Mouse (Mus musculus): ENCODE measurements around the gene Vipas39.
A peak's percentile ranks its signal among the peaks of the same experiment; 100 is the strongest.
"Not testable (repeated sequence)": the region's sequence is repeated elsewhere in the genome, so short reads cannot be mapped to it uniquely, and the experiment has no call there.

Gene Vipas39

DNA sequence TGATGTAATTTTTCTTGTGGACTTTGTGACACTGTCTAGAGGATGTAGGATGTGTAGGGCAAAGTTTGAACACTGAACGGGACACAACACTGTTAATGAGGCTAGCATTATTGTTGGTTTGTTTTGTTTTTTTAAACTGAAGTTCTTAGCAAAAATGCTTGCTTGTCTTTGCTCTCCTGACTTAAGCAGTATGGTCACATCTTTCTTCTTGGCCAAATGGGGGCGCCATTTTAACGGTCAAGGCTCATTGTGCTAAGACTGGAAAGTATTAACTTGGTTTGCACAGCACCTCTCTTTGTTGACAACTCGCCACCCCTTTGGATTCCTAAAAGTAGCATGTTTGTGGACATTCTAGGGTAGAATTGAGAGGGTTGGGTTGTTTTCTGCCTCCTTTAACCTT, 1.6 kb upstream of the Vipas39 start:
- DNase-seq (ENCODE audit: low spot score in 2 of 2) = no peak

GRCm38 (mm10) chr12:87266827-87267603, 959 bp upstream of the Vipas39 start:
- no peak for DNase-seq (ENCODE audit: low spot score in 2 of 2)

DNA sequence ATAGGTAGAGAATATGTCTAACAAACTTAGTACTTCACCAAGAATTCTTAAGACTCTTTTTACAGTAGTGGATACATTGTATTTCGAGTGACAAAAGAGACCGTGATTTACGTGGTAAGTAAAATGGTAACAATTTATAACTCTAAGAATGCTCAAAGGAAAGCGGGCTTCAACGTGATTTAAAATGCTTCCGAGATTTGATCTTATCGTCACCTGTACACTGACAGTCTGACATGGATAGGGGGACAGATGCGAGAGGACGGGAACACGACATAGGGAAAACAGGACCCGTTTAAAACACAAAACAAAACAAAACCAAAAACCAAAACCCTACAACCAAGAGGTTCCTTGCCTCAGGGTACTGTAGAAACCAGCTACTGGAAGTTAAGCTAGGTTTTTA, 612 bp downstream of the Vipas39 start:
- no peak for DNase-seq (ENCODE audit: low spot score in 2 of 2)

DNA sequence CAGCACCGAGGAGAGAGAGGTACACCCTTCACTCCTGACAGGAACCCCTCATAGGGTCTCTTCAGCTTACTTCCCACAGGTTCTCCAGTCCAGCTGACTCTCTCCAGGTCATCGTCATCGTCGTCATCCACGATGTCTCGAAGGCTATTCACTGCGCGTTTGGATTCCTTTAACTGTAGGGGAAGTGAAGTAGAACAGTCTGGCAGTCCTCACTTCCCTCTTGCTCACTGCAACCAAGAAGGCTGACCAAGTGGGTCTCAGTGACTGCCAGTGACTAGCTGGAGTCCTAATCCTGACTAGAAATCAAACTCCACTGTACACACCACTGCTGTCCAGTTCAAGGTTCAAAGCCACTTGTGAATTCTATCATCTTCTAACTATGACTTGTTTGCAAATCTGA, 5.5 kb downstream of the Vipas39 start:
- no peak for DNase-seq (ENCODE audit: low spot score in 2 of 2)

DNA sequence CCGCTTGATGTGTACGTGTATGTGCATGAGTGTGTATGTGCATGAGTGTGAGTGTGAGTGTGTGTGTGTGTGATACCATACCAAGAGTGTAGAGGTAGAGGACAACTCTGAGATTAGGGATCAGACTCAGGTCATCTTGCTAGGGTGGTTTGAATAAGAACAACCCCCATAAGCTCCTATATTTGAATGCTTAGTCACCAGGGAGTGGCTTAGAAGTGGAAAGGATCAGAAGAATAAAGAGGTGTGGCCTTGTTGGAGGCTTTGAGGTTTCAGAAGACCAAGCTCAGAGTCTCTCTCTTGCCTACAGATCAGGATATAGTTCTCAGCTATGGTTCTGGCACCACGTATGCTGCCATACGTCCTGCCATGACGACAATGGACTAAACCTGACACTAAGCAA, 9.4 kb downstream of the Vipas39 start:
- DNase-seq (ENCODE audit: low spot score in 2 of 2) = no peak

- no peak for DNase-seq (ENCODE audit: low spot score in 2 of 2)
These were observed 12.2 kb downstream of the Vipas39 start for GRCm38 (mm10) chr12:87253878-87254277.

DNA sequence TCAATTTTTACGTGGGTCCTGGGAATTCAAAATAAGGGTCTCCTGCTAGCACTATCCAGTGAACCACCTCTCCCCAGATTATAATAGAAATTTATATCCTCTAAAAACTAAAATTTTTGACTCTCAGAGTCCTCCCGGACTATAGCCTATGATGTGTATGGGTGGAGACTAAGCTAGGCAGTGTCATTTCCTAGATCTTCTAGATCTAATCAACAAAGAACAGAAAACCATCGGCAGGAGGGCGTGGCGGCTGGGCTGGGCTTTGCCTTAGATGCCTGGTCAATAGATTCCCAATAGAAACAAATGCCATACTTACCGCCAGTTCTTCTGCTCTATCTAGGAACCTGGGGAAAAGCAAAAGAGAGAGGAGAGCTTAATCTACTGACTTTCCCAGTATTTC, 15.9 kb downstream of the Vipas39 start:
- DNase-seq (ENCODE audit: low spot score in 2 of 2) = no peak

- DNase-seq (ENCODE audit: low spot score in 2 of 2) = no peak
These were observed 27.4 kb downstream of the Vipas39 start, which contains the start of gene Noxred1 for GRCm38 (mm10) chr12:87238632-87239031. Gene Noxred1, minus strand, starts transcription at chr12:87238732.

- DNase-seq (ENCODE audit: low spot score in 2 of 2) = no peak
These were observed 29.1 kb downstream of the Vipas39 start for GRCm38 (mm10) chr12:87236882-87237483.

DNA sequence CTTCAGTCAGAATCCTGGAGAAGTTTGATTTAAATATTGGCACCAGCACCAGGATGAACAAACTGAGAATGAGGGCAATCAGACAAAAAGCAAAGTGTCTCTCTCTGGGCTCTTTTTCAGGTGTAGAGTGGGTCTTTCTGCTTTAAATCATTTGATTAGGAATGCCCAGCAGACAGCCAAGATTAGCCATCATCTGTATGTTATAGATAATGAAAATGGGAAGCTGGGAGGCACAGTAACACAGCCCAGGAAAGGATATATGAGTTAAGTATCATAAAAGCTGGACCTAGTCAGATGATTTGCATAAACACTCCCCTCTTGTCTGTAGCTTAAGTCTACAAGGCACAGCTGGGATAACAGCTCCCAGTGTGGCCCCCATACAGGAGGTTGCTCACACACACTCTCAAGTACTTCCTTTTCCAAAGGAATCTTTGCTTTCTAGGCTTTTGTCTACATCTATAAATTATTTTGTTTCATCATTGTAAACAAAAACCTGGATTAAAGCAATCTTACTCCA, 35.6 kb downstream of the Vipas39 start:
- no peak for DNase-seq (ENCODE audit: low spot score in 2 of 2)

- DNase-seq (ENCODE audit: low spot score in 2 of 2) = no peak
These were observed 36.4 kb downstream of the Vipas39 start for GRCm38 (mm10) chr12:87229633-87230032.

DNA sequence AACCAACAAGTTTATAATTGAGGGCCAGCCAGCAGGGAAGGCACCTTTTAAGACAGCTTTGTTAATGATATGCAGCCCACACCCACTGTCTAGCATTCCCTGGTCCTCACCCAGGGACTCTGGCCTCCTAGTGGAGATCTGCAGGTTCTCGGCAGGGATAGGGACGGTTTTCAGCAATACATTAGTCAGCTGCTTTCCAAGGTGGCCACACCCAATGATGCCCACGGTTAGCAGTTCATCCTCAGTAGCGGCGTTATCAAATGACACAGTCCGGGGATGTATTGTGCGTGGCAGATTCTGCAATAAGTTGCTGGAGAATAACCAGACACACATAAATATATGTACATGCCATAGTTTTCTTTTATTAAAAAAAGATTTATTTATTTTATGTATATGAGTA, 39.3 kb downstream of the Vipas39 start:
- DNase-seq (ENCODE audit: low spot score in 2 of 2) = no peak

DNA sequence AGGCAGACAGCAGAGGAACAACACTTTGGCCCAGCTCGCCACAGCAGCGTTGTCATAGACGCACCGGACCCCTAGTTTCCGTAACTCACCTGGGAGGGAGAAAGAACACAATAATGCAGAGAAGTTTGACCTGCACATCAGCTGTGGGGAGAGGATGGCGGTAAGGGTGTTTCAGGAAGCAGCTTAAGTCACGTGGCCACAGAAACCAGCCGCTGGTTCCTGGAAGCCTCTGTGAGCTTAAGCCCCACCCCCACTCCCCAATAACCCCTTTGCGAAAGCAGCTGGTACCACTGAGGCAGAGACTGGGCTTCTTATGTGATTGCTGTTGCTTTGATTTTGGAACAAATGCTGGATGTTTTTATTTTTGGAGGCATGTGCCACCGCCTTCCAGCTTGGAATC, 41.1 kb downstream of the Vipas39 start:
- DNase-seq (ENCODE audit: low spot score in 2 of 2) = no peak

- no peak for DNase-seq (ENCODE audit: low spot score in 2 of 2)
These were observed 46.7 kb downstream of the Vipas39 start for GRCm38 (mm10) chr12:87219362-87219761.

DNA sequence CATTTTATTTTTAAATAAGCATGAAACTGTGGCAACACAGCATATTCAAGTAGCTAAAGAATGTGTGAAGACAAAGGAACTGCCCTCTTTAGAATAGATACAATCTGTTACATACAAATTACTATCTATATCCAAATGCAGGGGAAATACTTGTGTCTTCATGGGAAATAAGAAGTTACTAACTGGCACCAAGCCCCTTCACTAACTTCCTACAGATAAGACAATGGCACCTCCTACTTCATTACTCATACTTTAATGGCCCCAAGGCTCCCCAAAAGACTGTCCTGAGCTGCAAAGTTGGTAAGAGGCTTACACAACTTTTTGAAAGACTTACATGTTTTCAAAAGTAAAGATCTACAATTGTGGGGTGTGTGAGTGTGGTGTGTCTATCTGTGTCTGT, 48.5 kb downstream of the Vipas39 start:
- DNase-seq (ENCODE audit: low spot score in 2 of 2) = no peak

GRCm38 (mm10) chr12:87216053-87216452, 50.0 kb downstream of the Vipas39 start:
- no peak for DNase-seq (ENCODE audit: low spot score in 2 of 2)

GRCm38 (mm10) chr12:87212844-87213606, 53.0 kb downstream of the Vipas39 start:
- no peak for DNase-seq (ENCODE audit: low spot score in 2 of 2)

GRCm38 (mm10) chr12:87205789-87206188, 60.3 kb downstream of the Vipas39 start:
- not testable (repeated sequence) for DNase-seq (ENCODE audit: low spot score in 2 of 2)

DNA sequence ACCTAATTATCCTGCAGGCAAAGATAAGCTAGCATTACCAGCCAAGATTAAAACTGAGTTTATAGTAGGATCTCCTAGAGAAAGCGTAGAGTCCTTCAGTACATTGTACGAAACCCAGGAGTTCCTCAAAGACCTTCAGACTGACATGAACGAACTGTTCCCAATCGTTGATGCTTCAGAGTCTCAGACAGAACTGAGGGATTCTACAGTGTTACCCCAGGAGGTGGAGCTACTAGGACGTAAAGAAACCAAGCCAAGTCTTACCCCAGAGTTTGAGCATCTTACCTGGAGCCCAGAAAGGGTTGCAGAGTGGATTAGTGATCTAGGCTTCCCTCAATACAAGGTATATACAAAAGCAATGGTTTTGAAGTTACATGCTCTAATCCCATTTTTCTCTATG, 64.4 kb downstream of the Vipas39 start:
- no peak for DNase-seq (ENCODE audit: low spot score in 2 of 2)

- DNase-seq (ENCODE audit: low spot score in 2 of 2) = peak; percentile 23 to 77
These were observed 66.0 kb downstream of the Vipas39 start, which contains the start of gene Tmed8 for GRCm38 (mm10) chr12:87199973-87200586. Gene Tmed8, minus strand, starts transcription at chr12:87200454.

DNA sequence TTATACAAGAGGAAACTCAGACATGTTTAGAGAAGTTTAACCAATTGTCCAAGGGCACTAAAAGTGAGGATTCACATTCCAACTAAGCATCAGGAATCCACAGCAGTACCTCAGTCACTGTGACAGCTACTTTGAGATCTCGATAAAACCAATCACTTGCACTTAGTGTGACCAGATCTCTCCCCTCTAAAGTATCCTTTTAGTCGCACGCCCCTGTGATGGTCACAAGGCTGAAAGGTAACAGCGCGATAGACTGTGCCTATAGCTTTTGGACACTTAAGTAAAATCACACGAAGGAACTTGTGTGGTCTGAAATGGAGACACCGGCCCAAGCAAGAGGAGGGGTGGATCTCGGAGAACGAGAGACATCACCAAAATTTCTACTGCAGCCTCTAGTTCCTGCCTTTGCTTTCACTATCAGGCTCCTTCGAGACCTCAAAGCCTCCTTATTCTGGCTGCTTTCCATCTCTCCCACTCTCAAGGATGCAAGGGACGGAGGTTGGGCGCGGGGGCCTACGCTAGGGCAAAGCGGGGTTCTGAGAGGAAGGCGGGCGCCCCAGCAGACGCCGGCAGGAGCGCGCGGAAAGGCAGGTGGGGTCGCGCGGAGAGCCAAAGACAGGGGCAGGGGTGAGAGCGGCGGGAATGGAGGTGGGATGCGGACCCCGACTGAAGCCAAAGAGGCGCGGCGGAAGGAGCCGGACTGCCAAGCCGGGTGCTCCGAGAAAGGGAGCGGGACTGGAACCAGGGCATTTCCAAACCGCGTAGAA, 66.7 kb downstream of the Vipas39 start, which contains the start of gene Samd15:
TSS of gene Samd15 (plus strand) at position 518 of the 767 bp plus-strand sequence.
- DNase-seq (ENCODE audit: low spot score in 2 of 2) = peak in 1 of 2 experiments; percentile 36

Data from left cerebral cortex, adult 9 months (tissue).